Mouse (Mus musculus): ENCODE results near the gene Clec1b.

GRCm38 (mm10) chr6:129407324-129407723 lies 10.2 kb downstream of the Clec1b start:
- TF ChIP-seq CTCF (IDR thresholded peaks at IDR 0.05; ENCODE audit: borderline replicate concordance, insufficient read depth, low read depth, low read length) (no peak), POLR2A (IDR thresholded peaks at IDR 0.05; ENCODE audit: borderline replicate concordance, insufficient read depth, low read length) (no peak)
